Mouse (Mus musculus): Measurements from ENCODE around the gene Zyx.

DNA sequence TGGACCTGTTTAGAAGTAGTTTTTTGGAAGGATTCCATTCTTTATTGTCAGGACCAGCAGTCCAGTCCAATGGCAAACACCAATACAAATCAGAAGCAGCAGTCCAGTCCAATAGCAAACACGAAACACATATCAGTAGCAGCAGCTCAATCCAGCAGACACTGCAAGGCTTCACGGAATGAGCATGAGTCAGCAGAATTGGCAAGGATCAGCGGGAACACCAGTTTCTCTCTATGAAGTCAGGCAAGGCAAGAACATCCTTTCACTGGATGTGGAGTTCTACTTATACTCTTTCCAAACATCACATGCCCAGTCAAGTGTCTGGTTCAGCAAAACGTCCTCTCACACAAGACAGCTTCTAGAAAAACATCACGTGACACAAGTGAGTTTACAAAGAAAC, 9.4 kb upstream of the Zyx start:
- TF ChIP-seq GATA1 (IDR thresholded peaks at IDR 0.05; ENCODE audit: borderline replicate concordance, low read length) (no peak), FLI1 (IDR thresholded peaks at IDR 0.05; ENCODE audit: low read length) (no peak)

Measured in megakaryocyte, embryonic 14.5 days (primary cell).